Mouse (Mus musculus) 3T3-L1 (cell line): ENCODE measurements around the gene Bach1.

ENCODE experiments used
- DNase-seq: peaks from one replicate; pipeline ENCODE4 v3.0.0-alpha.2; 2015; ENCODE audit warnings: low read depth, low spot score

The Bach1 gene

GRCm38 (mm10) chr16:87737842-87738639, 39.3 kb downstream of the Bach1 start:
- DNase-seq = no peak

GRCm38 (mm10) chr16:87741034-87741715, 42.4 kb downstream of the Bach1 start:
- no peak for DNase-seq

GRCm38 (mm10) chr16:87743661-87744060, 44.9 kb downstream of the Bach1 start:
- no peak for DNase-seq

- DNase-seq = no peak
Measured at GRCm38 (mm10) chr16:87744338-87744737, 45.6 kb downstream of the Bach1 start.

- DNase-seq = peak; percentile 78
Measured at GRCm38 (mm10) chr16:87745192-87745945, 46.6 kb downstream of the Bach1 start.

GRCm38 (mm10) chr16:87746728-87747127, 48.0 kb downstream of the Bach1 start:
- DNase-seq = peak; percentile 91

GRCm38 (mm10) chr16:87751243-87751642, 52.5 kb downstream of the Bach1 start:
- DNase-seq = no peak

GRCm38 (mm10) chr16:87752482-87752881, 53.7 kb downstream of the Bach1 start:
- DNase-seq = no peak

- DNase-seq = peak; percentile 79
Measured at GRCm38 (mm10) chr16:87754858-87755257, 56.1 kb downstream of the Bach1 start.

- DNase-seq = no peak
Measured at GRCm38 (mm10) chr16:87755915-87756314, 57.2 kb downstream of the Bach1 start.

- no peak for DNase-seq
Measured at GRCm38 (mm10) chr16:87758016-87758415, 59.3 kb downstream of the Bach1 start.

GRCm38 (mm10) chr16:87764668-87765109, 65.9 kb downstream of the Bach1 start:
- DNase-seq = no peak

GRCm38 (mm10) chr16:87765984-87766383, 67.2 kb downstream of the Bach1 start:
- DNase-seq = no peak

GRCm38 (mm10) chr16:87770576-87770975, 71.8 kb downstream of the Bach1 start:
- DNase-seq = no peak

- DNase-seq = no peak
Measured at GRCm38 (mm10) chr16:87771926-87772325, 73.2 kb downstream of the Bach1 start.

GRCm38 (mm10) chr16:87774398-87774797, 75.7 kb downstream of the Bach1 start:
- DNase-seq = peak; percentile 15

GRCm38 (mm10) chr16:87777373-87777772, 78.6 kb downstream of the Bach1 start:
- DNase-seq = no peak

GRCm38 (mm10) chr16:87781637-87782036, 82.9 kb downstream of the Bach1 start:
- DNase-seq = no peak
